Mouse (Mus musculus): ENCODE results near the gene Ccdc194. TPM values are rescaled to one million over a fixed set of nuclear protein-coding genes. Genes with fewer than 3 reads are reported as not detected.

The Ccdc194 gene
- polyA plus RNA-seq, 1 experiment from 2014 or later = 0.09 TPM

GRCm38 (mm10) chr8:71498816-71499690 is 26.5 kb downstream of the Ccdc194 start:
- Histone ChIP-seq H3K27ac (no peak overlapping the region), H3K36me3 (ENCODE audit: poor library complexity, severe bottlenecking) (0 out of 2 replicates have a peak, but pooled peaks cover 7% of the 10 kb centered on the region), H3K9me3 (replicated peaks) (no peaks in the 10 kb centered on the region), H3K27me3 (no peaks in the 10 kb centered on the region), H3K9ac (no peak overlapping the region), H3K4me2 (no peak overlapping the region), H3K4me1 (peaks cover 6% of the 10 kb centered on the region; the same call in 1 of the 2 replicates), H3K4me3 (no peak overlapping the region)
- no peak for ATAC-seq
- 44% methylated on average over 16 of the region's 16 CpGs for whole genome bisulfite sequencing

GRCm38 (mm10) chr8:71497881-71498501 is 27.5 kb downstream of the Ccdc194 start:
- no peak overlapping the region for H3K4me2 ChIP-seq
- H3K9ac ChIP-seq = no peak overlapping the region
- no peaks in the 10 kb centered on the region for H3K27me3 ChIP-seq
- H3K27ac ChIP-seq = no peak overlapping the region
- 24% methylated on average over 10 of the region's 15 CpGs for WGBS
- H3K4me1 ChIP-seq = peaks cover 6% of the 10 kb centered on the region; the same call in 1 of the 2 replicates
- no peaks in the 10 kb centered on the region for H3K9me3 ChIP-seq (replicated peaks)
- H3K36me3 ChIP-seq (ENCODE audit: poor library complexity, severe bottlenecking) = peaks cover 15% of the 10 kb centered on the region
- no peak overlapping the region for H3K4me3 ChIP-seq
- ATAC-seq = no peak

DNA sequence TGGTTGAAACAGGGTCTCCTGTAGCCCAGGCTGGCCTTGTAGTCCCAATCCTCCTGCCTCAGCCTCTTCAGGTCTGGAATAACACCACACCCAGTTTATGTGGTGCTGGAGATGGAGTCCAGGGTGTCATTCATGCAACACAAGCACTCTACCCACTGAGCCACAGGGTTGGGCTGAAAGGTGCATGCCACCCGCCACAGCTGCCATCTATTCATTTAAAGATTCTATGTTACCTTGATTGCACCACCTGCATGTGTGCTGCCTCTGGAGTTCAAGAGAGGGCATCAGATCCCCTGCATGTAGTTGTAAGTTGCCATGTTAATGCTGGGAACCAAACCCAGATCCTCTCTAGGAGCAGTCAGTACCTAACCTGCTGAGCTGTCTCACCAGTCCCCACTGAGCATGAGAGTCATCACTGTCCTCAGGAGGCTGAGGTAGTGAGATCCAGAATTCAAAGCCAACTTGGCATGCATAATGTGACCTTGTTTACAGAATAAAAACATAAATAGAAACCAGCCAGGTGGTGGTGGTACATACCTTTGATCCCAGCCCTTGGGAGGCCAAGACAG is 28.4 kb downstream of the Ccdc194 start:
- no peak for ATAC-seq
- H3K27me3 ChIP-seq = no peaks in the 10 kb centered on the region
- no peak overlapping the region for H3K27ac ChIP-seq
- H3K4me3 ChIP-seq = no peak overlapping the region
- peaks cover 6% of the 10 kb centered on the region; the same call in 1 of the 2 replicates for H3K4me1 ChIP-seq
- 90% methylated on average over 1 of the region's 1 CpGs for WGBS
- no peak overlapping the region for H3K4me2 ChIP-seq
- H3K36me3 ChIP-seq (ENCODE audit: poor library complexity, severe bottlenecking) = peaks cover 24% of the 10 kb centered on the region
- no peaks in the 10 kb centered on the region for H3K9me3 ChIP-seq (replicated peaks)
- no peak overlapping the region for H3K9ac ChIP-seq

- Histone ChIP-seq H3K4me3 (no peak overlapping the region), H3K4me2 (no peak overlapping the region), H3K27me3 (no peaks in the 10 kb centered on the region), H3K36me3 (ENCODE audit: poor library complexity, severe bottlenecking) (peaks cover 31% of the 10 kb centered on the region), H3K9me3 (replicated peaks) (no peaks in the 10 kb centered on the region), H3K9ac (0 out of 2 replicates have a peak overlapping the region, but pooled peaks have one; percentile 7), H3K4me1 (peaks cover 6% of the 10 kb centered on the region; the same call in 1 of the 2 replicates), H3K27ac (no peak overlapping the region)
- ATAC-seq = no peak
- WGBS = 59% methylated on average over 11 of the region's 11 CpGs
Measured at GRCm38 (mm10) chr8:71496481-71496880, 29.0 kb downstream of the Ccdc194 start.

DNA sequence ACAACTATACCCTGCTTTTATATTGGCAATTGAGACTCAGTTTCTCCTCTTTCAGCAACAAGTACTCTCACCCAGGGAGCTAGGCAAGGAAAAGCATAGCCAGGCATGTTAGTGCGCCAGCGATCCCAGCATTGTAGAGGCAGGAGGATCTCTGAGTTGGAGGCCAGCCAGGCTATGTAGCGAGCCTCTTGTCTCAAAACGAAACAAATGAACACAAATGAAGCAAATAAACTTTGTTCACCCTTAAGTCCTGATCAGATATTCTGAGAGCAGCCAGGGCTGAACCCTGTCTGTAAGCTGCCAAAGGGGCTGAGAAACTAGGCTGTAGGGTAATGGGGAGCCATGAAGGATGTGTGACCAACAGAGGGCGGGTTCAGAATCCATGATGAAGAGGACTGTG is 29.7 kb downstream of the Ccdc194 start:
- Histone ChIP-seq H3K27me3 (no peaks in the 10 kb centered on the region), H3K9me3 (replicated peaks) (no peaks in the 10 kb centered on the region), H3K4me1 (peaks cover 6% of the 10 kb centered on the region; the same call in 1 of the 2 replicates), H3K4me3 (no peak overlapping the region), H3K36me3 (ENCODE audit: poor library complexity, severe bottlenecking) (peaks cover 37% of the 10 kb centered on the region), H3K27ac (0 out of 2 replicates have a peak overlapping the region, but pooled peaks have one; percentile 15), H3K4me2 (no peak overlapping the region), H3K9ac (no peak overlapping the region)
- 91% methylated on average over 5 of the region's 5 CpGs for WGBS
- no peak for ATAC-seq

GRCm38 (mm10) chr8:71495039-71495438 is 30.5 kb downstream of the Ccdc194 start:
- Histone ChIP-seq H3K4me1 (peaks cover 8% of the 10 kb centered on the region), H3K4me3 (no peak overlapping the region), H3K36me3 (ENCODE audit: poor library complexity, severe bottlenecking) (peaks cover 42% of the 10 kb centered on the region), H3K4me2 (peak overlapping the region; percentile 14; the same call in 1 of the 2 replicates), H3K9me3 (replicated peaks) (no peaks in the 10 kb centered on the region), H3K27me3 (no peaks in the 10 kb centered on the region), H3K27ac (no peak overlapping the region), H3K9ac (no peak overlapping the region)
- peak; percentile 75 for ATAC-seq
- WGBS = 27% methylated on average over 16 of the region's 16 CpGs

GRCm38 (mm10) chr8:71488454-71488853 is 37.1 kb downstream of the Ccdc194 start:
- no peaks in the 10 kb centered on the region for H3K27me3 ChIP-seq
- H3K4me2 ChIP-seq = peak overlapping the region; percentile 100
- WGBS = 1% methylated on average over 22 of the region's 22 CpGs
- peaks cover 50% of the 10 kb centered on the region for H3K4me1 ChIP-seq
- H3K9ac ChIP-seq = peak overlapping the region; percentile 79
- H3K27ac ChIP-seq = peak overlapping the region; percentile 76; the same call in 1 of the 2 replicates
- peak; percentile 91 for ATAC-seq
- H3K9me3 ChIP-seq (replicated peaks) = no peaks in the 10 kb centered on the region
- peak overlapping the region; percentile 82 for H3K4me3 ChIP-seq
- peaks cover 41% of the 10 kb centered on the region for H3K36me3 ChIP-seq (ENCODE audit: poor library complexity, severe bottlenecking)

- H3K27ac ChIP-seq = peak within 1 kb of the TSS; percentile 76
- WGBS = under 1% methylated on average over 33 of the region's 33 CpGs
- peak; percentile 41 for ATAC-seq
- H3K4me2 ChIP-seq = peak within 1 kb of the TSS; percentile 100
- peak within 1 kb of the TSS; percentile 79 for H3K9ac ChIP-seq
- peak within 1 kb of the TSS; percentile 82 for H3K4me3 ChIP-seq
- peaks cover 42% of the 10 kb centered on the region for H3K36me3 ChIP-seq (ENCODE audit: poor library complexity, severe bottlenecking)
- no peaks in the 10 kb centered on the region for H3K27me3 ChIP-seq
- H3K4me1 ChIP-seq = peaks cover 54% of the 10 kb centered on the region
- no peaks in the 10 kb centered on the region for H3K9me3 ChIP-seq (replicated peaks)
Measured at GRCm38 (mm10) chr8:71487691-71488445, 37.6 kb downstream of the Ccdc194 start, which contains the start of gene Gtpbp3. Gtpbp3 (plus strand) TSS chr8:71488103.

- H3K27ac ChIP-seq = peak overlapping the region; percentile 57; the same call in 1 of the 2 replicates
- no peaks in the 10 kb centered on the region for H3K27me3 ChIP-seq
- WGBS = 14% methylated on average over 7 of the region's 7 CpGs
- peak overlapping the region; percentile 98 for H3K9ac ChIP-seq
- no peaks in the 10 kb centered on the region for H3K9me3 ChIP-seq (replicated peaks)
- ATAC-seq = no peak
- peaks cover 54% of the 10 kb centered on the region for H3K4me1 ChIP-seq
- peak overlapping the region; percentile 83 for H3K4me2 ChIP-seq
- H3K36me3 ChIP-seq (ENCODE audit: poor library complexity, severe bottlenecking) = peaks cover 41% of the 10 kb centered on the region
- H3K4me3 ChIP-seq = peak overlapping the region; percentile 92
Measured at GRCm38 (mm10) chr8:71486136-71486529, 39.4 kb downstream of the Ccdc194 start.

DNA sequence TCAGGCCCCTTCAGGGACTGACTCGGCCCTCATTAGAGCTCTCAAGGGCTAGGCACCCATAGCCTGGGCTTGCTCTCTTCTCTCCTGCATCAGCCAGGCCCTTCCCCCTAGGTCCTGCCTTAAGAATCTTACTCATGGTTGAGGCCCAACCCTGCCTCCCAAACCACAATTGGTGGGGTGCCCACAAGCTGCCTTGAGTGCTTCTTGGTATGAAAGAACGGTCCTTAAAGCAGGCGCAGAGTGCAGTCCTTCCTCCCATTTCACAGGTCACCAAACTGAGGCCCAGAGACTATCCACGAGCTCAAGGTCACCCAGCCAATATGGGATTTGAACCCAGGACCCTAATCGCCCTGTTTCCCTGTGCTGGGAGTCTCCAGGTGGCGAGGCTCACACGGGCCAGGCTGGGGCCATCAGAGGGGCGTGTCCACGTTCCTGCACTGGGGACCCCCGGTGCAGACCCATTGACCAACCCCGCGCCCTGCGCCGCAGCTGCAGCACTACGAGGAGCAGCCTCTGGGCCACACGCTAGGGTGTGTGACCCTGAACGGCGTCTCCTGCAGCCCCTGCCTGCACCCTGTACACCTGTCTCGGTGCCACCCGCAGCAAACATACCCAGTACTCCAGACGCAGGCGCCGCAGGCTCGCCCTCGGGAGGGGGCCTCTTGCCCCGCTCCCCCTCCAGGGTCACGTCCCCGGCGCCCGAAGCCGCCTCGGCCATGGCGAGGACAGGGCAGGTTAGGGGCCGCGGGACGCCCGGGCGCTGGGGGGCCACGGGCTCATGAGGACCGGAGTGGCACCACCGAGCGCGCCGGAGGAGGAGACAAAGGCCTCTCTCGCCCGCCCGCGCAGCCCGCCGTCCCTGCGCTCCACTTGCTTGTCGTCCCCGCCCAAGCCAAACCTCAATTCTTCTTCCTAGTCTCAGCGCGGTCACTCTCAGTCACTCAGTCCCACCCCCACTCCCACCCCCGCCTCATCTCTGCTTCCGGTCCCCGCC is 40.1 kb downstream of the Ccdc194 start, which contains the start of gene Ano8:
Gene Ano8 (minus strand): TSS at position 822 of the 994 bp plus-strand sequence.
- Histone ChIP-seq H3K4me1 (peaks cover 54% of the 10 kb centered on the region), H3K36me3 (ENCODE audit: poor library complexity, severe bottlenecking) (peaks cover 44% of the 10 kb centered on the region), H3K9me3 (replicated peaks) (no peaks in the 10 kb centered on the region), H3K27me3 (no peaks in the 10 kb centered on the region), H3K4me2 (peak within 1 kb of the TSS; percentile 83), H3K4me3 (peak within 1 kb of the TSS; percentile 92), H3K9ac (peak within 1 kb of the TSS; percentile 98), H3K27ac (peak within 1 kb of the TSS; percentile 91)
- ATAC-seq = peak; percentile 77
- 7% methylated on average over 37 of the region's 58 CpGs for WGBS

Measured in forebrain, embryonic 13.5 days (tissue).